Mouse (Mus musculus) MEL (cell line): ENCODE data around the gene Dusp8. TPM values are rescaled to one million over a fixed set of nuclear protein-coding genes. Genes with fewer than 3 reads are reported as not detected.

Experiments
- DNase-seq: peaks from one replicate; pipeline ENCODE4 v3.0.0; 2011; ENCODE audit warnings: low read depth, low spot score
- H3K27ac ChIP-seq: 2 replicates; pipeline ENCODE4 v1.5.1; 2012; ENCODE audit warnings: low read depth, mild to moderate bottlenecking, control low read depth, low read length, moderate library complexity; ENCODE audit not compliant: control insufficient read depth
- H3K27me3 ChIP-seq, 2 experiments: fragments of 150-350 bp in 1 of 2; sonication (generic) in 1 of 2; 2 replicates each; pipeline ENCODE4 v1.6.1; 2012; ENCODE audit warnings: low read length in 2 of 2, mild to moderate bottlenecking in 2 of 2, improper control_type of control experiment in 1 of 2, moderate library complexity in 1 of 2; ENCODE audit not compliant: insufficient read depth in 2 of 2, control insufficient read depth in 1 of 2
- H3K36me3 ChIP-seq, 2 experiments: 2 replicates each; pipeline ENCODE4 v1.6.1; 2012 to 2014; ENCODE audit warnings: low read length in 2 of 2, improper control_type of control experiment in 1 of 2, inconsistent platforms in 1 of 2, mild to moderate bottlenecking in 1 of 2; ENCODE audit not compliant: insufficient read depth in 2 of 2, control insufficient read depth in 1 of 2
- H3K4me1 ChIP-seq, 2 experiments: fragments of 150-350 bp in 1 of 2; sonication (generic) in 1 of 2; 2 replicates each; pipeline ENCODE4 v1.6.1; 2012; ENCODE audit warnings: low read length in 2 of 2, improper control_type of control experiment in 1 of 2, mild to moderate bottlenecking in 1 of 2; ENCODE audit not compliant: insufficient read depth in 2 of 2, control insufficient read depth in 1 of 2
- H3K4me3 ChIP-seq, 2 experiments: fragments of 150-350 bp in 1 of 2; sonication (generic) in 1 of 2; 2 replicates each; pipeline ENCODE4 v1.5.1; 2012; ENCODE audit warnings: low read depth in 2 of 2, low read length in 2 of 2, mild to moderate bottlenecking in 2 of 2, moderate library complexity in 2 of 2, control low read depth in 1 of 2, improper control_type of control experiment in 1 of 2; ENCODE audit not compliant: control insufficient read depth in 1 of 2, insufficient read depth in 1 of 2
- H3K79me2 ChIP-seq: 2 replicates; pipeline ENCODE4 v1.6.1; 2012; ENCODE audit warnings: mild to moderate bottlenecking, low read length, moderate library complexity; ENCODE audit not compliant: control insufficient read depth, poor library complexity, insufficient read depth
- H3K9ac ChIP-seq: 2 replicates; pipeline ENCODE4 v1.6.1; 2012; ENCODE audit warnings: low read depth, mild to moderate bottlenecking, control low read depth, low read length, moderate library complexity; ENCODE audit not compliant: control insufficient read depth, poor library complexity, severe bottlenecking
- H3K9me3 ChIP-seq: fragments of 150-350 bp; sonication (generic); replicated peaks from 2 replicates; pipeline ENCODE4 v1.6.1; 2012; ENCODE audit warnings: mild to moderate bottlenecking, low read length, improper control_type of control experiment, moderate library complexity; ENCODE audit not compliant: insufficient read depth
- CHD1 ChIP-seq: IDR thresholded peaks from 2 replicates; pipeline ENCODE4 v1.6.1; 2012; ENCODE audit warnings: low read depth, mild to moderate bottlenecking, inconsistent platforms, low read length, improper control_type of control experiment
- CTCF ChIP-seq, 3 experiments: IDR thresholded peaks in 2 of 3; conservative IDR thresholded peaks in 1 of 3; 2 replicates each; pipeline ENCODE4 v1.5.1; 2011 to 2012; ENCODE audit warnings: low read length in 3 of 3, low read depth in 2 of 3, mild to moderate bottlenecking in 2 of 3, improper control_type of control experiment in 1 of 3, inconsistent platforms in 1 of 3, mixed read lengths in 1 of 3, moderate library complexity in 1 of 3; ENCODE audit not compliant: control insufficient read depth in 1 of 3, insufficient read depth in 1 of 3, poor library complexity in 1 of 3, severe bottlenecking in 1 of 3
- EP300 ChIP-seq, 2 experiments: IDR thresholded peaks; 2 replicates each; pipeline ENCODE4 v1.6.1; 2011; ENCODE audit warnings: improper control_type of control experiment in 2 of 2, low read length in 2 of 2, low read depth in 1 of 2, mild to moderate bottlenecking in 1 of 2
- ETS1 ChIP-seq: IDR thresholded peaks from 2 replicates; pipeline ENCODE4 v1.6.1; 2012; ENCODE audit warnings: low read depth, mild to moderate bottlenecking, inconsistent platforms, low read length, improper control_type of control experiment, moderate library complexity
- GATA1 ChIP-seq: IDR thresholded peaks from 2 replicates; pipeline ENCODE4 v1.6.1; 2011; ENCODE audit warnings: low read depth, low read length, improper control_type of control experiment
- HCFC1 ChIP-seq: IDR thresholded peaks from 2 replicates; pipeline ENCODE4 v1.6.1; 2012; ENCODE audit warnings: low read depth, mild to moderate bottlenecking, inconsistent platforms, low read length, improper control_type of control experiment, moderate library complexity
- JUND ChIP-seq: IDR thresholded peaks from 2 replicates; pipeline ENCODE4 v1.6.1; 2011; ENCODE audit warnings: low read depth, mild to moderate bottlenecking, improper control_type of control experiment, low read length
- MAFK ChIP-seq: IDR thresholded peaks from 2 replicates; pipeline ENCODE4 v1.6.1; 2011; ENCODE audit warnings: low read depth, mild to moderate bottlenecking, low read length, improper control_type of control experiment, borderline replicate concordance
- MAX ChIP-seq: IDR thresholded peaks from 2 replicates; pipeline ENCODE4 v1.6.1; 2011; ENCODE audit warnings: low read length, improper control_type of control experiment
- MXI1 ChIP-seq: IDR thresholded peaks from 2 replicates; pipeline ENCODE4 v1.6.1; 2011; ENCODE audit warnings: mild to moderate bottlenecking, low read depth, low read length, improper control_type of control experiment
- NRF1 ChIP-seq: IDR thresholded peaks from 2 replicates; pipeline ENCODE4 v1.6.1; 2014; ENCODE audit warnings: low read depth, mild to moderate bottlenecking, inconsistent platforms, low read length, improper control_type of control experiment, moderate library complexity; ENCODE audit not compliant: poor library complexity, insufficient read depth, severe bottlenecking
- POLR2A ChIP-seq, 2 experiments: IDR thresholded peaks; 2 replicates each; pipeline ENCODE4 v1.6.1; 2011 to 2012; ENCODE audit warnings: low read length in 2 of 2, mild to moderate bottlenecking in 2 of 2, control low read depth in 1 of 2, improper control_type of control experiment in 1 of 2, low read depth in 1 of 2, moderate library complexity in 1 of 2; ENCODE audit not compliant: control insufficient read depth in 1 of 2, insufficient read depth in 1 of 2, poor library complexity in 1 of 2
- POLR2AphosphoS2 ChIP-seq: IDR thresholded peaks from 2 replicates; pipeline ENCODE4 v1.6.1; 2011; ENCODE audit warnings: low read length, improper control_type of control experiment
- RAD21 ChIP-seq: IDR thresholded peaks from 2 replicates; pipeline ENCODE4 v1.6.1; 2011; ENCODE audit warnings: mild to moderate bottlenecking, low read depth, low read length, improper control_type of control experiment
- TBP ChIP-seq: IDR thresholded peaks from 2 replicates; pipeline ENCODE4 v1.8.0; 2011; ENCODE audit warnings: low read depth, low read length, improper control_type of control experiment
- TCF12 ChIP-seq: IDR thresholded peaks from 2 replicates; pipeline ENCODE4 v1.6.1; 2014; ENCODE audit warnings: low read depth, mild to moderate bottlenecking, inconsistent platforms, low read length, improper control_type of control experiment, moderate library complexity
- UBTF ChIP-seq: IDR thresholded peaks from 2 replicates; pipeline ENCODE4 v1.6.1; 2012; ENCODE audit warnings: low read depth, mild to moderate bottlenecking, inconsistent platforms, low read length, improper control_type of control experiment, moderate library complexity, borderline replicate concordance; ENCODE audit not compliant: insufficient read depth
- USF1 ChIP-seq: IDR thresholded peaks from 2 replicates; pipeline ENCODE4 v1.6.1; 2014; ENCODE audit warnings: low read depth, mild to moderate bottlenecking, inconsistent platforms, low read length, improper control_type of control experiment, moderate library complexity
- ZC3H11A ChIP-seq: IDR thresholded peaks from 2 replicates; pipeline ENCODE4 v1.6.1; 2012; ENCODE audit warnings: low read depth, mild to moderate bottlenecking, inconsistent platforms, low read length, improper control_type of control experiment
- ZMIZ1 ChIP-seq: IDR thresholded peaks from 2 replicates; pipeline ENCODE4 v1.6.1; 2012; ENCODE audit warnings: low read depth, mild to moderate bottlenecking, inconsistent platforms, low read length, improper control_type of control experiment, moderate library complexity
- polyA plus RNA-seq, 2 experiments: library from polyadenylated mRNA; stranded (reverse) in 1 of 2; unstranded in 1 of 2; fragments of >175 nt in 1 of 2; fragments of >200 nt in 1 of 2; gene quantifications; 2 replicates each; pipeline versions ENCODE4 v1.2.1 to v1.2.4; 2012; ENCODE audit warnings: low replicate concordance in 2 of 2, low read depth in 1 of 2; ENCODE audit not compliant: insufficient read length in 2 of 2, insufficient read depth in 1 of 2, missing spikeins in 1 of 2
- total RNA-seq: library from RNA; depleted of rRNA; stranded (reverse); fragments of 300-350 nt; gene quantifications from 2 replicates; pipeline ENCODE4 v1.2.3, GENCODE M21; 2012

Gene Dusp8
- total and polyA plus RNA-seq, 3 experiments, result 0.23 to 0.31 TPM; not detected in 1

DNA sequence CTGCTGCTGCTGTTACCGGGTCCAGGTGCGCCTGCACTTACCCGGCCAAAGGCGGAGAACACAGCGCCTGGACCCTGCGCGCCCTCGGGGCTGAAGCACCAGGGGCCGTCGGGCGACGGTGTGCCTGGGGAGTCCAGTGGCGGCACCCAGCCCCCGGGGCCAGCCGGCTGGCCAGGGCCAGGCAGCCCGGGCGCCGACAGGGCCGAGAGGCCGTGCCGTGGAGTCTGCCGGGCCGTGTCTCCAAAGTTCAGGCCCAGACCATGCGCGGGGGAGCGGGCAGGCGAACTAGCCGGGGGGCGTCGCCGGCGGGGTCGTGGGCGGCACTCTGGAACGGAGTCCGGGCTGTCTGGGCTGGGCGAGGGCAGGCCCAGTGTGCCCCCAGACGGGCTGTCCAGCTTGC lies 13.5 kb downstream of the Dusp8 start:
- Histone ChIP-seq H3K27me3 (no peaks in the 10 kb centered on the region; a peak in 1 of 4 replicates), H3K27ac (no peak overlapping the region), H3K36me3 (peaks cover 0 to 16% of the 10 kb centered on the region in 2 experiments; a peak in 2 of 4 replicates), H3K4me3 (no peak overlapping the region), H3K9me3 (no peaks in the 10 kb centered on the region), H3K4me1 (peaks cover 18% of the 10 kb centered on the region in 2 experiments), H3K9ac (no peak overlapping the region), H3K79me2 (no peaks in the 10 kb centered on the region)
- no peak for DNase-seq
- TF ChIP-seq CTCF (IDR thresholded peaks at IDR 0.05 in 2 of 3, conservative IDR thresholded peaks at IDR 0.05 in 1 of 3; ENCODE audit: control insufficient read depth in 1 of 3, insufficient read depth in 1 of 3, low read depth in 2 of 3, low read length in 3 of 3, poor library complexity in 1 of 3, severe bottlenecking in 1 of 3) (no peak), ETS1 (no peak), TBP (no peak), MXI1 (no peak), ZMIZ1 (no peak), ZC3H11A (no peak), UBTF (no peak), TCF12 (no peak), POLR2AphosphoS2 (no peak), EP300 (IDR thresholded peaks at IDR 0.05; ENCODE audit: low read depth in 1 of 2, low read length in 2 of 2) (no peak), GATA1 (no peak), HCFC1 (no peak), POLR2A (IDR thresholded peaks at IDR 0.05; ENCODE audit: control insufficient read depth in 1 of 2, insufficient read depth in 1 of 2, low read depth in 1 of 2, low read length in 2 of 2, poor library complexity in 1 of 2) (no peak), USF1 (no peak), RAD21 (no peak)

DNA sequence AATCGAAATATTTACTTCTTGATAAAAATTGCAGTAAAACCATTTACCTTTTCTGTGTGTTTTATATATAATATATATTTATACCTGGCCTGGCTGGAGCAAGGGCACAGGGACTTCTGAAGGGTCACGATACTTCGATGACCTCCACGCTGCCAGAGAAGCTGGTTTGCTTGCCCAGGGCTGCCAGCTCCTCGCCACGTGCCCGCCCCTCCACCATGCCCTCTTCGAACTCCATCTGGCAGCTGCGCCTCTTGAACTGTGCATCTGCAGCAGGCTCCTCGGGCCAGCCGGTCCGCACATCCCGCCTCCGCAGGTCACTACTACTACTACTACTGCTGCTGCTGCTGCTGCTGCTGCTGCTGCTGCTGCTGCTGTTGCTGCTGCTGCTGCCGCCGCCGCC lies 13.9 kb downstream of the Dusp8 start:
- Histone ChIP-seq H3K9me3 (no peaks in the 10 kb centered on the region), H3K4me1 (peaks cover 15% of the 10 kb centered on the region in 2 experiments), H3K4me3 (no peak overlapping the region), H3K27me3 (no peaks in the 10 kb centered on the region; a peak in 1 of 4 replicates), H3K9ac (no peak overlapping the region), H3K27ac (no peak overlapping the region), H3K79me2 (no peaks in the 10 kb centered on the region), H3K36me3 (peaks cover 0 to 13% of the 10 kb centered on the region in 2 experiments; a peak in 2 of 4 replicates)
- TF ChIP-seq CHD1 (no peak), HCFC1 (no peak), NRF1 (no peak), USF1 (no peak), MAFK (no peak), MAX (no peak), JUND (no peak)
- DNase-seq, result no peak
